Mouse (Mus musculus) neural tube, embryonic 14.5 days (tissue): ENCODE results near the gene Zc3hc1. TPM values are rescaled to one million over a fixed set of nuclear protein-coding genes. Genes with fewer than 3 reads are reported as not detected.

Experiments
- ATAC-seq: fragments of 200-750 bp; cut with Nextera tagmentation; 2 replicates; pipeline ENCODE4 v1.8.0; 2017; ENCODE audit warnings: low read depth, mild to moderate bottlenecking, moderate TSS enrichment, moderate library complexity
- H3K27ac ChIP-seq: fragments of 300-500 bp; sonication (generic); 2 replicates; pipeline ENCODE4 v1.5.1; 2014; ENCODE audit warnings: low read depth, mild to moderate bottlenecking, control low read depth, low read length, moderate library complexity, mixed read lengths
- H3K27me3 ChIP-seq: fragments of 300-500 bp; sonication (generic); 2 replicates; pipeline ENCODE4 v1.6.1; 2014; ENCODE audit warnings: low read length; ENCODE audit not compliant: control insufficient read depth, insufficient read depth
- H3K36me3 ChIP-seq: fragments of 300-500 bp; sonication (generic); 2 replicates; pipeline ENCODE4 v1.6.1; 2014; ENCODE audit warnings: low read length, mixed read lengths; ENCODE audit not compliant: control insufficient read depth, insufficient read depth
- H3K4me1 ChIP-seq: fragments of 300-500 bp; sonication (generic); 2 replicates; pipeline ENCODE4 v1.6.1; 2014; ENCODE audit warnings: low read length; ENCODE audit not compliant: control insufficient read depth, insufficient read depth
- H3K4me2 ChIP-seq: fragments of 300-500 bp; sonication (generic); 2 replicates; pipeline ENCODE4 v1.6.1; 2014; ENCODE audit warnings: mild to moderate bottlenecking, low read depth, low read length, control low read depth
- H3K4me3 ChIP-seq: fragments of 300-500 bp; sonication (generic); 2 replicates; pipeline ENCODE4 v1.5.1; 2014; ENCODE audit warnings: low read depth, low read length, control low read depth, mixed read lengths
- H3K9ac ChIP-seq: fragments of 300-500 bp; sonication (generic); replicated peaks from 2 replicates; pipeline ENCODE4 v1.6.1; 2014; ENCODE audit warnings: low read depth, mild to moderate bottlenecking, control low read depth, low read length, mixed read lengths
- H3K9me3 ChIP-seq: fragments of 300-500 bp; sonication (generic); 2 replicates; pipeline ENCODE4 v1.6.1; 2016; ENCODE audit warnings: low read length; ENCODE audit not compliant: control insufficient read depth
- WGBS: fragments of 180-500 bp; shearing (Covaris S2); extraction: QIAGEN DNeasy Blood & Tissue Kit; methylation state at CpG from one replicate; pipeline ENCODE4 v1.1.7; 2014; 5-methylcytosine and 5-hydroxymethylcytosine counted together
- polyA plus RNA-seq: library from polyadenylated mRNA; unstranded; fragments of >200 nt; fragmentation: Nextera tagmentation; extraction: Ambion mirVana; gene quantifications from 2 replicates; pipeline ENCODE4 v1.2.1, GENCODE M21; 2014

Gene Zc3hc1
- polyA plus RNA-seq, 1 experiment from 2014 or later = 62.3 TPM

GRCm38 (mm10) chr6:30346737-30347136, 44.1 kb downstream of the Zc3hc1 start:
- Histone ChIP-seq H3K27me3 (no peaks in the 10 kb centered on the region), H3K36me3 (no peaks in the 10 kb centered on the region), H3K4me3 (no peak overlapping the region), H3K9me3 (no peaks in the 10 kb centered on the region), H3K27ac (no peak overlapping the region), H3K4me1 (no peaks in the 10 kb centered on the region), H3K9ac (no peak overlapping the region), H3K4me2 (no peak overlapping the region)
- WGBS = 77% methylated on average over 6 of the region's 6 CpGs
- ATAC-seq = no peak

DNA sequence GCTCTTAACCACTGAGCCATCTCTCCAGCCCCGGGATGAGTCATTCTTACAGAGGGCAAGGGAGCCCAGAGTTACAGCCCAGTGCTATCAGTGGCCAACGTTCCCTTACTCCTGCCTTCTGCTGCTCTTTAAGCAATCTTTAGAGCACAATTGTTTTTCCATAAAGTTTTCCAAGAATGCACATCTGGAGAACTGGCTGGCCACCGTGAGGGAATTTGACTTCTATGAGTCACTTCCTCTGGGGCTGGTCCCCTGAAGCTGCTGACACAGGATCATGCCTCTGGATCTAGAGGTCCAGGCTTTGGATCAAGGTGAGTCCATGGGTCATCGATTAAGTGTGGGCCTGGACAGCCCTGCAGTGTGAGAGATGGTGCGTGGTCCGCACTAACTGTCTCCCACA, 46.8 kb downstream of the Zc3hc1 start:
- Histone ChIP-seq H3K9ac (no peak overlapping the region), H3K4me2 (no peak overlapping the region), H3K27me3 (no peaks in the 10 kb centered on the region), H3K9me3 (no peaks in the 10 kb centered on the region), H3K36me3 (no peaks in the 10 kb centered on the region), H3K27ac (no peak overlapping the region), H3K4me3 (no peak overlapping the region), H3K4me1 (no peaks in the 10 kb centered on the region)
- WGBS = 86% methylated on average over 6 of the region's 6 CpGs
- ATAC-seq = no peak

GRCm38 (mm10) chr6:30340231-30340873, 50.5 kb downstream of the Zc3hc1 start:
- no peaks in the 10 kb centered on the region for H3K9me3 ChIP-seq
- H3K27me3 ChIP-seq = no peaks in the 10 kb centered on the region
- no peak overlapping the region for H3K4me3 ChIP-seq
- no peaks in the 10 kb centered on the region for H3K36me3 ChIP-seq
- no peak overlapping the region for H3K27ac ChIP-seq
- WGBS = 82% methylated on average over 4 of the region's 4 CpGs
- H3K4me2 ChIP-seq = no peak overlapping the region
- no peaks in the 10 kb centered on the region for H3K4me1 ChIP-seq
- no peak for ATAC-seq
- H3K9ac ChIP-seq = no peak overlapping the region

GRCm38 (mm10) chr6:30336912-30337311, 53.9 kb downstream of the Zc3hc1 start:
- Histone ChIP-seq H3K9me3 (no peaks in the 10 kb centered on the region), H3K36me3 (no peaks in the 10 kb centered on the region), H3K4me3 (no peak overlapping the region), H3K4me2 (no peak overlapping the region), H3K27me3 (no peaks in the 10 kb centered on the region), H3K27ac (no peak overlapping the region), H3K9ac (no peak overlapping the region), H3K4me1 (no peaks in the 10 kb centered on the region)
- WGBS = 40% methylated on average over 5 of the region's 5 CpGs
- no peak for ATAC-seq

GRCm38 (mm10) chr6:30332262-30332661, 58.6 kb downstream of the Zc3hc1 start:
- Histone ChIP-seq H3K4me1 (no peaks in the 10 kb centered on the region), H3K4me2 (no peak overlapping the region), H3K4me3 (no peak overlapping the region), H3K36me3 (no peaks in the 10 kb centered on the region), H3K9me3 (no peaks in the 10 kb centered on the region), H3K27me3 (no peaks in the 10 kb centered on the region), H3K27ac (no peak overlapping the region), H3K9ac (no peak overlapping the region)
- ATAC-seq = no peak
- WGBS = 75% methylated on average over 4 of the region's 4 CpGs

- Histone ChIP-seq H3K4me2 (no peak overlapping the region), H3K9me3 (no peaks in the 10 kb centered on the region), H3K36me3 (no peaks in the 10 kb centered on the region), H3K27ac (no peak overlapping the region), H3K4me3 (no peak overlapping the region), H3K4me1 (no peaks in the 10 kb centered on the region), H3K27me3 (no peaks in the 10 kb centered on the region), H3K9ac (no peak overlapping the region)
- WGBS = 67% methylated on average over 5 of the region's 5 CpGs
- ATAC-seq = no peak
These were observed 60.1 kb downstream of the Zc3hc1 start for GRCm38 (mm10) chr6:30330706-30331105.

DNA sequence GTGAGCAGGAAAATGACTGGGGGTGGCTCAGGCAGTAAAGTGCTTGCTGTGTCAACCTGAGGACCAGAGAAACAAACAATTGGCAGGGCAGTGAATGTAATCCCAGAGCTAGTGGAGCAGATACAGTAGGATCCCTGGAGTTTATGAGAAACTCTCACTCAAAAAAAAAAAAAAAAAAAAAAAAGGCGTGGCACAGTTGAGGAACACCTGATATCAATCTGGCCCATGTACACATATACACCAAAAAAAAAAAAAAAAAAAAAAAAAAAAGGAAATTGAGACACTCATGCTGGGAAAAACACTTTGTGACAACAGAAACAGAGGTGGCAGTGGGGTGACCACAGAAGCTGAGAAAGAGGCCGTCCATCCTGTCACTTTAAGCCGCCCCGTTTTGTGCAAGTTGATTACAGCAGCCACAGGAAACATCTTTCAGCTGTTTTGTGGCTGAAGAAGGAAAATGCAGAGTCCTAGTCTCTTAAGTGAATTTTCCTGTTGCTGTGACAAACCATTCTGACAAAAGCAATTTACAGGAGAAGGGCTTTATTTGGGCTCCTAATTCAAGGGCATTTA, 64.8 kb downstream of the Zc3hc1 start:
- ATAC-seq = no peak
- Histone ChIP-seq H3K9ac (no peak overlapping the region), H3K27me3 (no peaks in the 10 kb centered on the region), H3K27ac (no peak overlapping the region), H3K4me3 (no peak overlapping the region), H3K9me3 (no peaks in the 10 kb centered on the region), H3K4me2 (no peak overlapping the region), H3K4me1 (no peaks in the 10 kb centered on the region), H3K36me3 (no peaks in the 10 kb centered on the region)
- WGBS = 78% methylated on average over 4 of the region's 4 CpGs

DNA sequence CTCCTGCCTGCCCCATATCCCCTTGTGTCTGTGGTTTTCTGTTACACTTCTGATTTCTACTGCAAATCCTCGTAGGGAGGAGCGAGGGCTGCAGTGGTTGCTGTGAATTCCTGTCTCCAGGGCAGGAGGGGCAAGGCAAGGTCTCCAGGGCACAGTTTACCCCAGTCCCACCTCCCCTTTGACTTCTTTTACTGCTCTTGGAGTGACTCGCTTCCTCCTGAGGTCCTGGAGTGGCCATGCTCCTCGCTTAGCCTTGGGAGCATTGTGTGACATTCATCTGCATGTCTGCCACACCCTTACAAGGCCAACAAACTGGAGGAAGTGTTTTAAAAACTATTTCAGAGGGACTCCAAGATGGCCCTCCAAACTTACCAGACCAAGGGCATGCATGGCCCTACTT, 69.8 kb downstream of the Zc3hc1 start:
- Histone ChIP-seq H3K9me3 (no peaks in the 10 kb centered on the region), H3K27ac (no peak overlapping the region), H3K4me3 (no peak overlapping the region), H3K36me3 (no peaks in the 10 kb centered on the region), H3K4me2 (no peak overlapping the region), H3K4me1 (no peaks in the 10 kb centered on the region), H3K9ac (no peak overlapping the region), H3K27me3 (no peaks in the 10 kb centered on the region)
- 47% methylated on average over 4 of the region's 4 CpGs for WGBS
- ATAC-seq = no peak

DNA sequence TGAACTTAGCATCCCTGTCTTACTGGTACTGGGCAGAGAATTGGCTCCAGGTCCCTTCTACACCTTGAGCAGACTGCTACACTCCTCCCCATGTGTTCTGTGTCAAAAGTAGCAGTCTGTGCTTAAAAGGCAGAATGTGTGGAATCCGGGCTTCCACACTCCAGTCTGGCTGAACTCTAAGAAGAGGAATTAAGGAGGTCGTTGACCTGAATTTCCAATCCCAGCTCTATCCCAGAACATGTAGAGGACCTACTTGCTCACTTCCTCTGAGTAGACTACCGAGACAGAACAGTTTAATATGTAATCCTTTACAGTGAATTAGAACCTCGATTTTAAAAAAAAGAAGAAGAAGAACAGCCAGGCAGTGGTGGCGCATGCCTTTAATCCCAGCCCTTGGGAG, 71.6 kb downstream of the Zc3hc1 start:
- ATAC-seq = no peak
- Histone ChIP-seq H3K27me3 (no peaks in the 10 kb centered on the region), H3K36me3 (no peaks in the 10 kb centered on the region), H3K4me1 (no peaks in the 10 kb centered on the region), H3K4me3 (no peak overlapping the region), H3K4me2 (no peak overlapping the region), H3K9me3 (no peaks in the 10 kb centered on the region), H3K9ac (no peak overlapping the region), H3K27ac (no peak overlapping the region)
- WGBS = 87% methylated on average over 5 of the region's 5 CpGs
